Mouse (Mus musculus): ENCODE results near the gene Ints1.

The Ints1 gene

GRCm38 (mm10) chr5:139775216-139775926 is at the start of gene Ints1:
Gene Ints1 (minus strand): TSS chr5:139775674.
- peak; percentile 98 for DNase-seq

- no peak for DNase-seq
Observed at GRCm38 (mm10) chr5:139824531-139824930, 49.1 kb upstream of the Ints1 start.

GRCm38 (mm10) chr5:139821466-139822459 is 46.3 kb upstream of the Ints1 start:
- DNase-seq: no peak

GRCm38 (mm10) chr5:139819538-139820181 is 44.2 kb upstream of the Ints1 start, which contains the start of gene Tmem184a:
Gene Tmem184a (minus strand): TSS chr5:139819917.
- DNase-seq: no peak

DNA sequence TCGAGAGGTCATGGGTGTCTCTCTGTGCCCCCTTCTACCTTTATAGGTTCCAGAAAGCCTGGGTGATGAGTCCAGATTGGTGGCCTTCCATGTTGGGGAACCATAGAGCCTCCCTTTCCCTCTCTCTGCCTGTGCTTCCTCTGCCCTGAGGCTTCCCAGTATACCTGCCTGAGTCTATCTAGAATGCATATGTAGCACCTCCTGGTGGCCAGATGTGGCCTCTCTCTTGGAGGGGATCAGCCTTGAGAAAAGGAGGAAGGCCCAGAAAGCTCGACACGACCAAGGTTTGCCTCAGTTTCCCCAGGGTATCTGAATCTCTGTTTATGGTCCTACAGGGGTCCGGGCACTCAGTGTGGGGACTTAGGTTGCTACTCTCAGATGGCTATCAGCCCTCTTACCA is 43.3 kb upstream of the Ints1 start:
- DNase-seq: no peak

GRCm38 (mm10) chr5:139818056-139818455 is 42.6 kb upstream of the Ints1 start:
- no peak for DNase-seq

DNA sequence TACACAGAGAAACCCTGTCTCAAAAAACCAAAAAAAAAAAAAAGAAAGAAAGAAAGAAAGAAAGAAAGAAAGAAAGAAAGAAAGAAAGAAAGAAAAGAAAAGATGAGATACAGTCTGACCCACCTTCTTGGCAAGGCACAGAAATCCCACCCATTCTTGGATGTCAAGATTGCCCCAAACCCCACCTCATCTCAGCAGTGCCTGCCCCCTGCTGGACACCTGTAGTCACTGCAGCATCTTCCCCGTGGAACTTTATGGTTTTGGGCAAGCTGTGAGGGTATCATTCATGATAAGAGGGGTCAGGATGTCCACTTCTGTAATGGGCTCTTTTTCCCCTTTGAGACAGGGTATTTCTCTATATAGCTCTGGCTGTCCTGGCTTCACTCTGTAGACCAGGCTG is 41.8 kb upstream of the Ints1 start:
- DNase-seq: no peak

DNA sequence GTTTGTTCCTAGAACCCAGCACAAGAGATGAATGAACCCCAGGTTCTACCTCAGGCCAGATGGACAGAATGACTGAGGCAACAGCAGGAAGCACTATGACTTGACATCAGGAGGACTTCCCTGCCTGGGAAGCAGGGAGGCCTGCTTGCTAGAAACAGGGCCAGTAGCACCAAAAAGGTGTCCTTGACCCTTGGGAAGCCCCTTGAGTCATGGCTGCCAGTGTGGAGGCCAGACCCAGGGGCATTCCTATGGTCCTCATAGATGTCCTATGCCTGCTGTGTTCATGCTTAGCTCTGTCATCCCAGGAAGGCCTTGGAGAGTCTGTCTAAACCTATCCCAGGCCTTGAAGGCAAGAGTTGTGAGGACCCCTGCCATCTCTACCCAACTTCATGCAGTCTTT is 41.0 kb upstream of the Ints1 start:
- no peak for DNase-seq

DNA sequence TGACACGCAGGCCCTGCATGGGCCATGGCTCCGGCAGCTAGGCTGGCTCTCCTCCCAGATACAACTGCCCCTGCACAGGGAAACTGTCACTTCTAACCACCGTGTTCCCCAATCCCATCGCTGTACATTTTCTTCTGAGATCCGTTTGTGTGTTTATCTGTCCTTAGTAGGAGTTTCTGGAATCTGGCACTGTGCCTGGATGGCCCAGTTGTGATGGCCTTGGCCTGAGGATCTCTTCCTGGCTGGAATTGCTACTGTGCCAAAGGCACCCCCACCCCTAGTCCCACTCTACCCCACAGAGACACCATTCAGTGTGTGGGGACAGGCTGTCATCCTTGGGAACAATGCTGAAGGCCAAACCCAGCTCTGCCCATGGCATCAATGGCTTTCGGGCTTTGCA is 40.5 kb upstream of the Ints1 start:
- DNase-seq: no peak

DNA sequence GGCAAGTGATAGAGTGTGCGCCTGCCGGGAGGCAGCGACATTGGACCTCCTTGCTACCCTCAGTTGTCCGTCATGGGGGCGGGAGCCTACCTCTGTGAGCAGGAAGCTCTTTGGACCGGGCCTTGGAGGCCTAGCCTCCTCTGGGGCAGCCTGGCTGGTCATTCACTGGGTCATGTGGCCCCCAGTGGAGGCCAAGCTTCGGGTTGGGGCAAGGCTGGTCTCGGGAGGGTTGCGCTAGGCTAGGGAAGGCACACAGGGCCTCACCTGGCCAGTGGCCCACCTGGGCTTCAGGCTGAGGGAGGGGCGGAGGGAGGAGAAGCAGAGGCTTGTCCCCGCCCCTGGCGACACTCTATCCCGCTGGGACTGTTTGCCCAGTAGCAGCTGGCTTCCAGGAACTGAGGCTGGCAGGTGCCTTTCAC is 38.5 kb upstream of the Ints1 start:
- DNase-seq: no peak

DNA sequence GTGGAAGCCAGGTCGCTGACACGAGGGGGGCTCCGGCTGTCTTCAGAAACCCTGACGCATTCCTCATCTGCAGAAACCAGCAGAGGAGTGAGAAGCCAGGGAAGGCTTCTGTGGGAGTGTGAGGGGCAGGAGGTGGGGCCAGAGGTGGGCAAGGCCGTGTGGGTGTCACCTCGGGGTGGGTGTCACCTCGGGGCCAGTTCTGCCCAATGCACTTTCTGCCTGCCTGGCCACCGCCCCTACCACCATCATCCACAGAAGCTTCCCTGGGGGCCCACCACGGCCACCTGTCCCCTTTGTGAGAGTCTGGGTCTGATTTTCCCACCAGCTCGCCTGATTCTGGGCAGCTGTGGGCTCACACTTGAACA is 37.6 kb upstream of the Ints1 start:
- DNase-seq: no peak

DNA sequence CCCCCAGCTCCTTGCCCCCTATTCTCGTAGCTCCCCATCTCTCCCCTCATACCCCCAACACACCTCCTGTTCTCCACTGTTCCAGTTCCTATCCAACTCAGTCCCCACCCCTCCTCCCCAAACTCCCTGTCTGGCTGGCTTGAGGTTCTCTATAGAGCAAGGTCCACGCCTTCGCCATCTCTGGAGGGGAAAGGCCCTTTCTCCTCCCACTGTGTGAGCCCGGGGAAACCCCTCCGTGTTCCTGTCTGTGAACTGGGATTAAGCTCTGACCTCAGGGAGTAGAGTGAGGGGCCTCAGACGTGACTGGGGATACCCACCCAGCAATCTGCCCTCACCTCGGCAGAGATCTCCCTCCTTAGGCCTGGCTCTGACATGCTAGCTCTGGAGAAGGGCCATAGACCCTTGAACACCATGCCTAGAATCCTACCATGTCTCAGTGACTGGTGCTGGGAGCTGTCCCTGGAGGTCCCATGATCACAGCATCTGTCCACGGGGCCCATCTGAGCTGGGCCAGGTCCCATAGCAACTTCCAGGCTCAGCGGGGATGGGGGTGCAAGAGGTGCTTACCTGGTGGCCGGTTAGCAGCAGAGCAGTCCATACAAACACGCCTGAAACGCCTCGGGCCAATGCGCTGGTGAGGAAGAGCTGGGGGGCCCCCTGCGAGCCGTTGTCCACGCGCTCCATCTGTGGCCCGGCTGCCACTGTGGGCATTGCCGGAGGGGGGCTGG is 37.1 kb upstream of the Ints1 start:
- DNase-seq: no peak

GRCm38 (mm10) chr5:139811677-139812397 is 36.4 kb upstream of the Ints1 start:
- DNase-seq: no peak

DNA sequence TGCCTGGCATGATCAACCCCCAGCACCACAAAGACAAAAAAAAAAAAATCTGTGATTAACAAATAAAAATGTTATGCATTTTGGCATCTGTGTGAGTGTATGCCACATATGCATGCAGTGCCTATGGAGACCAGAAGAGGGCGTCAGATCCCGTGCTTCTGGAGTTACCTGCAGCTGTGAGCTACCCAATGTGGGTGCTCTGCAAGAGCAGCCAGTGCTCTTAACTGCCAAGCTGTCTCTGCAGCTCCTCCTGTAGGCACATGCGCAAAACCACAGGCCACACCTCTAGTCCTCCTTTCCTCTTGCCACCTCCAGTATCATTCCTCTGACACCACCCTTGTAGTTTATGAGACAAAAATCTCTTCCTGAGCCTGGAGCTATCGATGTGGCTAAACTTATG is 33.9 kb upstream of the Ints1 start:
- DNase-seq: no peak

DNA sequence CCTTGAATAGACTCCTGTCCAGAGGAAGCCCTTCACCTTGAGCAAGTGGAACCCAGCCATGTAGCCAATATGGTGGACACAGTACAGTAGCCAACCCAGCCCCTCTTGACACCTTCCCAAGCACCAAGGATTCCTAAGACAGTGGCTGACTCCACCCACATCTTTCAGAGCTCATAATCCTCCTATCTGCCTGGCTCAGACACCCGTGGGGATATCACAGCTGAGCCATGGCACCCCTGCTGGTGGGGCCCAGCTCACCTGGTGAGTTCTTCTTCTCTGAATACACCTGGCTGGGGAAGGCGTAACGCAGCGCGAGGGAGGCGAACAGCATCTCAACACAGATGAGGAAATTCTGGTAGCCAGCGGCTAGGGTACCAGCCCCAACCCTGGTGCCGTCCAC is 30.4 kb upstream of the Ints1 start:
- DNase-seq: no peak

GRCm38 (mm10) chr5:139804573-139805111 is 29.2 kb upstream of the Ints1 start:
- DNase-seq: no peak

- DNase-seq: no peak
Observed at GRCm38 (mm10) chr5:139804107-139804551, 28.7 kb upstream of the Ints1 start.

- peak in 1 of 2 experiments; percentile 19 for DNase-seq
Observed at GRCm38 (mm10) chr5:139803601-139804102, 28.2 kb upstream of the Ints1 start.

- DNase-seq: no peak
Observed at GRCm38 (mm10) chr5:139803165-139803564, 27.7 kb upstream of the Ints1 start.

GRCm38 (mm10) chr5:139801880-139802279 is 26.4 kb upstream of the Ints1 start:
- no peak for DNase-seq

DNA sequence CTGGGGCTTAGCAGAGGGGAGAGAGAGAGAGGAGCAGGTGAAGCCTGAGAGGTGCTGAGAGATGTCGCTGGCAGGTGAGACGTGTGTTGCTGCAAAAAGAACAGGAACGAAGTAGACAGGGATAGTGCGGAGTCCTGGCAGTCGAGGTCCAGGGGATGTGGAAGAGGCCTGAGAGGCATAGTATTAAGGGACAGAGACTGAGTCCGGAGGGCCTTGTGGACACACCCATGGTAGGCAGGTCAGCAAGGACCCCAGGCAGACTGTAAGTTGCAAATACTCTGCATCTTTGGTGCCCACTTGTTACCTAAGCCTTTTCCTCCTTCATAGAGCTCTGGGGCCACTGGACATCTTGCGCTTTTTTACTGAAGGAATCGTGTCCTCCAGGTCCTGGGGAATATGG is 25.8 kb upstream of the Ints1 start:
- no peak for DNase-seq
